ENCODE assay signal across 11 mouse cellular contexts in the genomic region with DNA sequence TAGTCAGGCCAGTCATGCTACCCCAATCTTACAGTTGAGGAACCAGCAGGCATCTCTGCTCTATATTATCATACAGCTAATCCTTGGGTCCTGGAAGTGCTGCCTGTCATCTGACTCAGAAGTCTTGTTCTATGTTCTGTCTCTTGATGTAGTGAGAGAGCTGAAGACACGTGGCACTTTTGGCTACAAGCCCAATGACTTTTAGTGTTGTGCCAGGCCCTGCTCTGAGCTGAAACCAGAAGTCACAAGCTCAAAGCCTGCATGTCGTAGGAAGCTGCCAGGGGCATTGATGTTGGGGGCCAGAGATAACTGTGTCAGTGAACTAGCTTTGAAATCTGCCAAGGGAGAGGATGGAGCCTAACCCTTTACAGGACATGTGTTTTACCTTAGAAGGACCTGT.
DNase-seq lines count a peak whose midpoint lies in the region; ATAC-seq and TF ChIP-seq lines count a peak whose summit lies in the region.
"Had no signal": no experiment of that assay in that cellular context is flagged by ENCODE, and none has a peak within 500 bp of the region (broad histone marks: within the 10 kb centered on the region; RNA-seq: fewer than 3 reads in every experiment).

No protein-coding gene starts in this region.

- no peaks in the 10 kb centered on the region for H3K36me3 ChIP-seq in heart, embryonic 11.5 days (ENCODE audit: control insufficient read depth, insufficient read depth, low read length)
- H3K36me3 ChIP-seq in liver, postnatal 0 days (replicated peaks; ENCODE audit: insufficient read depth, low read length) = no peaks in the 10 kb centered on the region
- H3K36me3 ChIP-seq: forebrain, embryonic 15.5 days; limb, embryonic 12.5 days had no signal

- no peaks in the 10 kb centered on the region for H3K4me1 ChIP-seq in heart, embryonic 11.5 days (ENCODE audit: control insufficient read depth, insufficient read depth, low read length)
- H3K4me1 ChIP-seq in liver, postnatal 0 days (ENCODE audit: insufficient read depth) = no peaks in the 10 kb centered on the region
- H3K4me1 ChIP-seq: forebrain, embryonic 15.5 days; limb, embryonic 12.5 days had no signal

- DNase-seq in kidney, adult 18-20 months = peak; percentile 7
- no peak for DNase-seq in kidney, postnatal 4 days
- peak; percentile 66 for DNase-seq in 3T3-L1 (ENCODE audit: low read depth, low spot score)
- DNase-seq in MEL-GATA-1-ER (ENCODE audit: extremely low read depth, low read depth) = peak; percentile 58
- DNase-seq in embryo, embryonic 10.5 days (ENCODE audit: low spot score) = no peak
- no peak for DNase-seq in liver, postnatal 0 days
- no peak for DNase-seq in spleen, adult 12 weeks (ENCODE audit: low spot score)

- no peak overlapping the region for H3K9ac ChIP-seq in heart, embryonic 11.5 days (ENCODE audit: low read depth, low read length)
- no peak overlapping the region for H3K9ac ChIP-seq in liver, postnatal 0 days (replicated peaks)
- H3K9ac ChIP-seq: forebrain, embryonic 15.5 days; limb, embryonic 12.5 days had no signal

- no peaks in the 10 kb centered on the region for H3K27me3 ChIP-seq in heart, embryonic 11.5 days (ENCODE audit: control insufficient read depth, insufficient read depth, low read length)
- H3K27me3 ChIP-seq in liver, postnatal 0 days (ENCODE audit: insufficient read depth, low read length) = no peaks in the 10 kb centered on the region
- H3K27me3 ChIP-seq: forebrain, embryonic 15.5 days; limb, embryonic 12.5 days had no signal

- H3K4me2 ChIP-seq in heart, embryonic 11.5 days = no peak overlapping the region
- H3K4me2 ChIP-seq in liver, postnatal 0 days (ENCODE audit: low read depth, low read length) = no peak overlapping the region
- H3K4me2 ChIP-seq: forebrain, embryonic 15.5 days; limb, embryonic 12.5 days had no signal

- no peaks in the 10 kb centered on the region for H3K9me3 ChIP-seq in heart, embryonic 11.5 days (replicated peaks; ENCODE audit: control insufficient read depth, low read length)
- H3K9me3 ChIP-seq in liver, postnatal 0 days (ENCODE audit: low read length) = no peaks in the 10 kb centered on the region
- H3K9me3 ChIP-seq: forebrain, embryonic 15.5 days; limb, embryonic 12.5 days had no signal

- no peak overlapping the region for H3K4me3 ChIP-seq in heart, embryonic 11.5 days (ENCODE audit: low read depth, low read length)
- H3K4me3 ChIP-seq in liver, postnatal 0 days (ENCODE audit: low read depth, low read length) = no peak overlapping the region
- H3K4me3 ChIP-seq: forebrain, embryonic 15.5 days; limb, embryonic 12.5 days had no signal

- TF ChIP-seq CTCF in liver, postnatal 0 days (IDR thresholded peaks at IDR 0.05; ENCODE audit: low read depth) = no peak

- 44% methylated on average over 2 of the region's 2 CpGs for WGBS in heart, embryonic 11.5 days (ENCODE audit: insufficient replicate concordance)
- WGBS in liver, postnatal 0 days (ENCODE audit: insufficient replicate concordance) = 45% methylated on average over 2 of the region's 2 CpGs

- no peak overlapping the region for H3K27ac ChIP-seq in heart, embryonic 11.5 days (ENCODE audit: low read depth, low read length)
- no peak overlapping the region for H3K27ac ChIP-seq in liver, postnatal 0 days (ENCODE audit: low read depth)
- H3K27ac ChIP-seq: forebrain, embryonic 15.5 days; limb, embryonic 12.5 days had no signal

- TF ChIP-seq EP300 in liver, postnatal 0 days (IDR thresholded peaks at IDR 0.05; ENCODE audit: low read depth) = no peak

- 0 out of 2 replicates have a peak, but pooled peaks have one; percentile 14 for ATAC-seq in heart, embryonic 11.5 days (replicated peaks; ENCODE audit: insufficient number of reproducible peaks, low FRiP score, low TSS enrichment)
- no peak; the same call in 1 of the 2 replicates for ATAC-seq in liver, postnatal 0 days
- ATAC-seq: forebrain, embryonic 15.5 days; midbrain, embryonic 16.5 days had no signal

Comparison
In these comparisons a context has a peak if more than half of its experiments do, and no peak if none do; other contexts are left out.
1. DNase-seq: peak in kidney, adult 18-20 months (single experiment), 3T3-L1 (single experiment) and MEL-GATA-1-ER (single experiment); none in kidney, postnatal 4 days (0 of 2), embryo, embryonic 10.5 days (single experiment), liver, postnatal 0 days (single experiment) and spleen, adult 12 weeks (single experiment).